9 mouse cellular contexts compared by ENCODE assay signal in the genomic region with DNA sequence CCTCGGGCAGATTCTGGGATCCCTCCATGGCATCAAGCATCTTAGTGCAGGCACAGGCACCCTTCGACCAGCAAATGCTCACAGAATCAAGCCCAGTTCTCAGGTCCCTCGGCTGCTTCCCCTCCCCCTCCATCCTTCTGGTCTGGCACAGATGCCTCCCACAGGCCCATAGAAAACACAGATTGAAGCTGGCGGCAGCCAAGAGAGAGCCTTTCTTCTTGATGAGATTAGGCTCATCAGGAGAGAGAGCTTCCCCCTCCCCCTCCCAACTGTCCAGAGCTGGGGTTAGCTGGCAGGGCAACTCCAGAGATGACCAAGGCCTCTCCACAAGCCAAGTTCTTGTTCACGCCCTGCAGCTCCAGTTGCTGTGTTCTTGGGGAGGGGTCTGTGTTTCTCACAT. TPM values are rescaled to one million over a fixed set of nuclear protein-coding genes. Genes with fewer than 3 reads are reported as not detected.
DNase-seq lines count a peak whose midpoint lies in the region; ATAC-seq and TF ChIP-seq lines count a peak whose summit lies in the region.
"Had no signal": no experiment of that assay in that cellular context is flagged by ENCODE, and none has a peak within 500 bp of the region (broad histone marks: within the 10 kb centered on the region; RNA-seq: fewer than 3 reads in every experiment).

No protein-coding gene starts in this region.

- no peak for TF ChIP-seq CTCF in lung, postnatal 0 days (IDR thresholded peaks at IDR 0.05)

- DNase-seq in right cerebral cortex, adult 2 months (ENCODE audit: low spot score in 2 of 2): peak; percentile 21 to 35
- no peak for DNase-seq in right cerebral cortex, adult 18-20 months
- DNase-seq in embryo, embryonic 10 days (ENCODE audit: low spot score): peak; percentile 30
- peak; percentile 59 to 67 for DNase-seq in layer of hippocampus, adult 8-10 months (ENCODE audit: low spot score in 2 of 2)
- DNase-seq in right cerebral cortex, postnatal 4 days: peak; percentile 55
- DNase-seq in lung, postnatal 0 days (ENCODE audit: low spot score): no peak
- no peak for DNase-seq in spleen, adult 18-20 months

- ATAC-seq in lung, postnatal 0 days: no peak
- ATAC-seq in monocyte, adult 5-6 weeks (replicated peaks; ENCODE audit: insufficient number of reproducible peaks, low FRiP score, low TSS enrichment, poor library complexity, severe bottlenecking): no peak

- H3K4me2 ChIP-seq in lung, postnatal 0 days (replicated peaks; ENCODE audit: low read depth, low read length): no peak overlapping the region
- H3K4me2 ChIP-seq: heart, embryonic 13.5 days had no signal

- no peak overlapping the region for H3K9ac ChIP-seq in lung, postnatal 0 days (replicated peaks; ENCODE audit: low read depth)
- H3K9ac ChIP-seq: heart, embryonic 13.5 days had no signal

- no peak overlapping the region for H3K4me3 ChIP-seq in lung, postnatal 0 days (ENCODE audit: low read depth, low read length)
- H3K4me3 ChIP-seq: heart, embryonic 13.5 days had no signal

- no peak for TF ChIP-seq EP300 in lung, postnatal 0 days (IDR thresholded peaks at IDR 0.05)

- no peaks in the 10 kb centered on the region for H3K36me3 ChIP-seq in lung, postnatal 0 days (ENCODE audit: insufficient read depth, low read length)
- H3K36me3 ChIP-seq: heart, embryonic 13.5 days had no signal

- H3K4me1 ChIP-seq in lung, postnatal 0 days (ENCODE audit: insufficient read depth, low read depth, low read length): no peaks in the 10 kb centered on the region

- no peak overlapping the region for H3K27ac ChIP-seq in lung, postnatal 0 days (ENCODE audit: low read length)
- H3K27ac ChIP-seq: heart, embryonic 13.5 days had no signal

- 40% methylated on average over 5 of the region's 5 CpGs for WGBS in lung, postnatal 0 days

- H3K27me3 ChIP-seq in lung, postnatal 0 days (replicated peaks; ENCODE audit: insufficient read depth, low read length): no peaks in the 10 kb centered on the region
- H3K27me3 ChIP-seq: heart, embryonic 13.5 days had no signal

- no peaks in the 10 kb centered on the region for H3K9me3 ChIP-seq in lung, postnatal 0 days (ENCODE audit: low read length)
- H3K9me3 ChIP-seq: heart, embryonic 13.5 days had no signal

RNA-seq across cellular contexts. Expression of gene Coro2a, which starts 32.3 kb away (rescaled TPM):
- 10 to 100 TPM; 15.7 to 19.5 (median 17.8) TPM for total RNA-seq in layer of hippocampus, adult 8-10 months (2022)
- polyA plus RNA-seq in lung, postnatal 0 days (2015; fragmentation: Nextera tagmentation; extraction: Ambion mirVana): 2.3 and 2.5 TPM in 2 replicates
- 25.5 to 68.9 TPM (median 29.6 TPM) in 3 replicates for total RNA-seq in monocyte, adult 5-6 weeks (2017)

RNA-seq across cellular contexts. Expression of gene Trim14, which starts 33.7 kb away (rescaled TPM):
- 1 to 10 TPM in 3 of 4 experiments, under 1 TPM in 1; 0.89 to 2.3 (median 1.8) TPM for total RNA-seq in layer of hippocampus, adult 8-10 months (2022)
- polyA plus RNA-seq in lung, postnatal 0 days (2015; fragmentation: Nextera tagmentation; extraction: Ambion mirVana): 5.2 and 5.4 TPM in 2 replicates
- total RNA-seq in monocyte, adult 5-6 weeks (2017): 19.8 to 70.3 TPM (median 26.1 TPM) in 3 replicates

Comparison
In these comparisons a context has a peak if more than half of its experiments do, and no peak if none do; other contexts are left out.
1. DNase-seq: peak in right cerebral cortex, adult 2 months (2 of 2), embryo, embryonic 10 days (single experiment), layer of hippocampus, adult 8-10 months (2 of 2) and right cerebral cortex, postnatal 4 days (single experiment); none in right cerebral cortex, adult 18-20 months (single experiment), lung, postnatal 0 days (single experiment) and spleen, adult 18-20 months (0 of 2).